Mouse (Mus musculus) forebrain, embryonic 16.5 days (tissue): ENCODE measurements around the gene Cbx6. TPM values are rescaled to one million over a fixed set of nuclear protein-coding genes. Genes with fewer than 3 reads are reported as not detected.
A peak's percentile ranks its signal among the peaks of the same experiment; 100 is the strongest.

Experiments
- ATAC-seq: fragments of 200-750 bp; cut with Nextera tagmentation; 2 replicates; pipeline ENCODE4 v1.8.0; 2017; ENCODE audit warnings: mild to moderate bottlenecking, moderate library complexity
- H3K27ac ChIP-seq: fragments of 300-500 bp; sonication (generic); 2 replicates; pipeline ENCODE4 v1.5.1; 2014; ENCODE audit warnings: low read length, control low read depth
- H3K27me3 ChIP-seq: fragments of 300-500 bp; sonication (generic); replicated peaks from 2 replicates; pipeline ENCODE4 v1.6.1; 2014; ENCODE audit warnings: low read length; ENCODE audit not compliant: control insufficient read depth, insufficient read depth
- H3K36me3 ChIP-seq: fragments of 300-500 bp; sonication (generic); 2 replicates; pipeline ENCODE4 v1.6.1; 2014; ENCODE audit not compliant: control insufficient read depth, insufficient read depth
- H3K4me1 ChIP-seq: fragments of 300-500 bp; sonication (generic); replicated peaks from 2 replicates; pipeline ENCODE4 v1.6.1; 2014; ENCODE audit warnings: low read length; ENCODE audit not compliant: control insufficient read depth, insufficient read depth
- H3K4me2 ChIP-seq: fragments of 300-500 bp; sonication (generic); 2 replicates; pipeline ENCODE4 v1.6.1; 2014; ENCODE audit warnings: mild to moderate bottlenecking, low read length, control low read depth
- H3K4me3 ChIP-seq: fragments of 300-500 bp; sonication (generic); replicated peaks from 2 replicates; pipeline ENCODE4 v1.5.1; 2014; ENCODE audit warnings: mild to moderate bottlenecking, low read length, control low read depth
- H3K9ac ChIP-seq: fragments of 300-500 bp; sonication (generic); replicated peaks from 2 replicates; pipeline ENCODE4 v1.6.1; 2014; ENCODE audit warnings: low read depth, low read length, control low read depth
- H3K9me3 ChIP-seq: fragments of 300-500 bp; sonication (generic); 2 replicates; pipeline ENCODE4 v1.6.1; 2016; ENCODE audit warnings: low read length; ENCODE audit not compliant: control insufficient read depth
- WGBS: fragments of 180-500 bp; shearing (Covaris S2); extraction: QIAGEN DNeasy Blood & Tissue Kit; methylation state at CpG from one replicate; pipeline ENCODE4 v1.1.7; 2014; 5-methylcytosine and 5-hydroxymethylcytosine counted together
- polyA plus RNA-seq: library from polyadenylated mRNA; unstranded; fragments of >200 nt; fragmentation: Nextera tagmentation; extraction: Ambion mirVana; gene quantifications from 2 replicates; pipeline ENCODE4 v1.2.1, GENCODE M21; 2015

Cbx6 gene
- 49.3 and 53.2 TPM in 2 replicates for polyA plus RNA-seq

DNA sequence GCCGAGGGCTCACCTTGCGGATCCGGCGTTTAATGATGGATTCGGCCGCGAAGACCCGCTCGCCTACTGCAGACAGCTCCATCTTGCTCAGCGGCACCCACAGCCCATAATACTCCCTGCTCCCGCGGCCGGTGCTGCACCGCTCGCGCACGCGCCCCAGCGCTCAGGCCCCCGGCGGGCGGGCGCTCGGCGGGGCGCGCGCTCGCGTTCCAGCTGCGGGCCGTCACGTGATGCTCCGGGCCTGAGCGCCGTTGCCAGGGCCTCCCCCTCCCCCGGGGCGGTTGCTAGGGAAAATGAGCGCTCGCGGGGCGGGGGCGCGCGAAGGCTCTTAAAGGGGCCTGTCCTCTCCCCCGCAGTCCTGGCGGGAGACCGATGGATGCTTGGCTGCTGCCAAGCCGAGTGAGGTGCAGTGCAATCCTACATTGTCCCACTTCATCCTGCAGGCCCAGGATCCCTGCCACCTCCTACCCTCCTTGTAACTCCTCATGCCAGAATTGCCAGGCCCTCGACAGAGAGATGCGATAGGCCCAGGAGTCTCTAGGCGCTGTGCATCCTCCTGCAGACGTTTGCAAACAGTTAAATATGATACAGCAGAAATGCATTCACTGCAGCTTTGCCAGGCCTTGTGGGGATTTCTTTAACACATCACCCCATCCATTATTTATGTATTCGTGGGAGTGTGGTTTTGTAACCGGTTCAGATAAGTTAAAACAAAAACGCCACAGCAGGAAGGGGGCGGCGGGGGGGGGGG is at the start of gene Cbx6, which contains the start of gene Npcd:
Cbx6 (minus strand) TSS at position 559 of the 751 bp plus-strand sequence.
Npcd (minus strand) TSS at position 108 of the 751 bp plus-strand sequence.
- peak within 1 kb of the TSS; percentile 97 for H3K27ac ChIP-seq
- WGBS, result under 1% methylated on average over 57 of the region's 58 CpGs
- peak; percentile 93 for ATAC-seq
- peak within 1 kb of the TSS; percentile 76 for H3K4me2 ChIP-seq
- H3K27me3 ChIP-seq, result no peaks in the 10 kb centered on the region
- peaks cover 34% of the 10 kb centered on the region for H3K4me1 ChIP-seq
- H3K9me3 ChIP-seq, result no peaks in the 10 kb centered on the region
- H3K36me3 ChIP-seq, result no peaks in the 10 kb centered on the region
- peak within 1 kb of the TSS; percentile 95 for H3K9ac ChIP-seq
- H3K4me3 ChIP-seq, result peak within 1 kb of the TSS; percentile 83

DNA sequence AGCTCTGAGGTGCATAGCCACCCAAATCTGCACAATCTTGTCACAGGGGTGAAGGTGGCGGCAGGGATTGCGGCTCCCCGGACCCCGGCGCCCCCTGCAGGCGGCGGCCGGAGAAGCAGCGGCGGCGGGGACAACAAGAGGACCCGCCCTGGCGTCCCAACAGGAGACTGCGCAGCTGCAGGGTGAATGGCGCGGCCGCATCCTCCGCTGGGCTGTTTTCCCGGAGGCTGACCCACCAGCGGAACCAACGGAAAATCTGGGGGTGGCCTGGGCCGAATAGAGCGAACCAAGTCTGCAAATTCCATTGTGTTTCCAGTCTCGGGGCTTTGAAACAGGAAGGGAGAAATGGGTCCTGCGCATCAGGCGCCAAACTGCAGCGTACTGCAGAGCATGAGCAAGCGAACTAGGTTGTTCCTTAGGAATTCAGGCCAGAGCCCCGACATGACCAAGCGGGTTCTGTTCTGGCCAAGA is 48.9 kb upstream of the Cbx6 start:
- H3K4me3 ChIP-seq, result peak overlapping the region; percentile 61
- H3K4me1 ChIP-seq, result peaks cover 13% of the 10 kb centered on the region
- peak overlapping the region; percentile 83 for H3K9ac ChIP-seq
- peak; percentile 92 for ATAC-seq
- H3K27me3 ChIP-seq, result no peaks in the 10 kb centered on the region; the same call in 1 of the 2 replicates
- H3K27ac ChIP-seq, result peak overlapping the region; percentile 82
- no peaks in the 10 kb centered on the region for H3K36me3 ChIP-seq
- H3K4me2 ChIP-seq, result peak overlapping the region; percentile 78
- no peaks in the 10 kb centered on the region for H3K9me3 ChIP-seq
- WGBS, result under 1% methylated on average over 30 of the region's 30 CpGs

DNA sequence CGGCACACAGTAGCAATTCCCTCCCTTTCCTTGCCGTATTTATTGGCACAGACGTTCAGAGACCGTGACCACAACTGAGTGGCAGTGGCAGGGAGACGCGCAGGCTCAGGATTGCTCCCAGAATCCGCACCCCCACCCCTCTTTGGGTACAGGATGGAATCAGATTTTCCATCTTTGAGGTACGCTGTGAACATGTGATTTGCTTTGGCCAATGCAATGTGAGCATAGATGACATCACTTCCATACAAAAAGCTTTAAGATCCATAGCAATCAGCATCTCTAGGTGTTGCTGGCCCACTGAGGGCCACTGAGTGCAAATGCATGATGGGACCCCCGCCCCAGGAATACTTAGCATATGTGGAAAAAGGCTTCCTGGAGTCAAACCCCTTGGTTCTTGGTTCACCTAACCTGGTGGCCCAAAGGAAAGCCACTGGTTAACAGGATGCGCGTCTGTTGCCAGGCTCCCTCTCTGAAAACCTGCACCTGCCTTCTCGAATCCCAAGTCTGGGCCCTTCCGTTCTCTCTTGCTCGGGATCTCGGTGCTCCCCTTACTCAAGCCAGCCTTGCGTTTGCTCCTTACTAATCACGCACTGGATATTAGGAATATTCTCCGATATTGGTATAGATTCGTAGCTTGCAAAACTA is 48.3 kb upstream of the Cbx6 start:
- H3K4me1 ChIP-seq, result peaks cover 13% of the 10 kb centered on the region
- peak overlapping the region; percentile 61 for H3K4me3 ChIP-seq
- peak overlapping the region; percentile 83 for H3K9ac ChIP-seq
- no peaks in the 10 kb centered on the region for H3K36me3 ChIP-seq
- peak overlapping the region; percentile 82 for H3K27ac ChIP-seq
- WGBS, result 21% methylated on average over 19 of the region's 19 CpGs
- H3K9me3 ChIP-seq, result no peaks in the 10 kb centered on the region
- H3K27me3 ChIP-seq, result no peaks in the 10 kb centered on the region; the same call in 1 of the 2 replicates
- H3K4me2 ChIP-seq, result peak overlapping the region; percentile 78
- peak; percentile 65 for ATAC-seq

DNA sequence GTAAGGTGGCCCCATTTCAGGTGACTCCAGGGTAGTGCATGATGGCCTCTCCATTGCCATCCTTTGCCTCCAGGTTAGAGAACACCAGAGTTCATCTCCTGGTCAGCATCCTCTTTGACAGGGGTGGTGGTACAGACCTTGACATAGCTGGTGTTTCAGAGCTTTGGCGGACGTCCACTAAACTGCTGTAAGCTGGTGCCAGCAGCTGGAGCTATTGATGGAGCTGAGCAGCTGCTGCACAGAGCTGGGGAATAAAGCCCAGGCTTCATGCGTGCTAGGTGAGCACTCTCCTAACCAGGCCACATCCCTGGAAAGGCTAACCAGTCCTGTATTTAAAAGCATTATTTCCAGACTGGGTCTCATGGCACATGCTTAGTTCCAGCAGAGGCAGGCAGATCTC is 46.0 kb upstream of the Cbx6 start:
- Histone ChIP-seq H3K4me3 (no peak overlapping the region), H3K9me3 (no peaks in the 10 kb centered on the region), H3K36me3 (no peaks in the 10 kb centered on the region), H3K27me3 (no peaks in the 10 kb centered on the region; the same call in 1 of the 2 replicates), H3K4me2 (no peak overlapping the region), H3K27ac (no peak overlapping the region), H3K9ac (no peak overlapping the region), H3K4me1 (peaks cover 13% of the 10 kb centered on the region)
- ATAC-seq, result no peak
- WGBS, result 87% methylated on average over 3 of the region's 3 CpGs

DNA sequence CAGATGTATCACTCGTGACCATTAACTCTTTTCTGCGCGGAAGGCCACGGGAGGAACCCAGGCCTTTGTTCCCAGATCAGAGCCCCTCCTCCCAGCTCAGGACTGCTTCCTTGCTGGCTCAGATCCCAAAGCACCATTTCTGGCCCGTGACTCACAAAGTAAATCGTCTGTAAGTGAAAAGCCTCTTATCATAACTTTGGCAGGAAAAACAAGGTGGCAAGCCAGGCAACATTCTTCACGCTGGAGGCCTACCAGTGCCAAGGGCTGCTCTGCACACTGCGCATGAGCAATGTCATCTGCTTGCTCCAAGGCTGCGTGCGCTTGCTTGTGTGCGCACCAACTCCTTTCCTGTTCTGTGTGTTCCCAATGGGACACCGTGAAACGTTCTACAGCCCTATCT is 44.8 kb upstream of the Cbx6 start:
- H3K4me2 ChIP-seq, result peak overlapping the region; percentile 25
- peak; percentile 39 for ATAC-seq
- no peak overlapping the region for H3K9ac ChIP-seq
- no peak overlapping the region for H3K4me3 ChIP-seq
- 31% methylated on average over 13 of the region's 13 CpGs for WGBS
- H3K27ac ChIP-seq, result peak overlapping the region; percentile 63
- H3K4me1 ChIP-seq, result peaks cover 13% of the 10 kb centered on the region
- no peaks in the 10 kb centered on the region for H3K36me3 ChIP-seq
- H3K27me3 ChIP-seq, result no peaks in the 10 kb centered on the region; the same call in 1 of the 2 replicates
- no peaks in the 10 kb centered on the region for H3K9me3 ChIP-seq

GRCm38 (mm10) chr15:79878725-79879136 is 44.2 kb upstream of the Cbx6 start:
- no peaks in the 10 kb centered on the region for H3K36me3 ChIP-seq
- no peaks in the 10 kb centered on the region; the same call in 1 of the 2 replicates for H3K27me3 ChIP-seq
- H3K9me3 ChIP-seq, result no peaks in the 10 kb centered on the region
- no peak overlapping the region for H3K9ac ChIP-seq
- peak overlapping the region; percentile 25 for H3K4me2 ChIP-seq
- WGBS, result 77% methylated on average over 6 of the region's 6 CpGs
- no peak for ATAC-seq
- H3K4me1 ChIP-seq, result peaks cover 13% of the 10 kb centered on the region
- H3K27ac ChIP-seq, result peak overlapping the region; percentile 63
- no peak overlapping the region for H3K4me3 ChIP-seq

DNA sequence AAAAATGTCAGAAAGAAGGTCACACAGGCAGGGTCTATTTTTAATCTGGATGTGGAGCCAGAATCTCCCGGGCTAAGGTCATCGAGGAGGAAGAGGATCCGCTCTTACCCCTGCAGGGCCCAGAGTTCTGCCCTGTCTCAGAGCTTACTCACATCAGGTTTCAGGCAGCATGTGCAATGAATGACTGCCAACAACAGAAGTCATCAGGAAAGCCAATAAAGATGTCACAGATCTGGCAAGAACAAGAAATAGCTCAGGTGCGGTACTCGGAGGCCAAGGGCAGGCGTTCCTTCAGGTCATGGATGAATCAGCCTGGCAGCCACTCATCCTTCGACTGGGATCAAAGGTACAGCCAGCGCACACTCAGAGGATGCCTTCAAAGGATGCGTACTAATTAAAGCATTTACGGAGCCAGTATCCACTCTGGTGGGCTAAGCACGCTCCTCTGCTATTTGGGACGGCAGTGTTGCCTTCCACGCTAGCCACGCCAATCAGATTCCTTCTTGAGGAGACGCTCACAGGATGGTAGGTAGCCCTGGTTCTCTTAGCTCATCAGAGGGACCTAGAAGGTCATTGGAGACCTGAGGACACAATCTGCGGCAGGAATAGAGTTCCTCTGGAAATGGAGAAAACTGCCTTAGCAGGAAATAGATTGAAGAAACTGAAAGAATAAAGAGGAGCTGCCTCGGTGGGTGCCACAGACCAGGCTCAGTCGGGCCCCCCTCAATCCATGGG is 40.9 kb upstream of the Cbx6 start:
- Histone ChIP-seq H3K27me3 (no peaks in the 10 kb centered on the region), H3K4me3 (no peak overlapping the region), H3K9me3 (no peaks in the 10 kb centered on the region), H3K27ac (no peak overlapping the region), H3K36me3 (no peaks in the 10 kb centered on the region), H3K9ac (no peak overlapping the region), H3K4me1 (peaks cover 9% of the 10 kb centered on the region), H3K4me2 (no peak overlapping the region)
- WGBS, result 80% methylated on average over 18 of the region's 18 CpGs
- no peak for ATAC-seq

DNA sequence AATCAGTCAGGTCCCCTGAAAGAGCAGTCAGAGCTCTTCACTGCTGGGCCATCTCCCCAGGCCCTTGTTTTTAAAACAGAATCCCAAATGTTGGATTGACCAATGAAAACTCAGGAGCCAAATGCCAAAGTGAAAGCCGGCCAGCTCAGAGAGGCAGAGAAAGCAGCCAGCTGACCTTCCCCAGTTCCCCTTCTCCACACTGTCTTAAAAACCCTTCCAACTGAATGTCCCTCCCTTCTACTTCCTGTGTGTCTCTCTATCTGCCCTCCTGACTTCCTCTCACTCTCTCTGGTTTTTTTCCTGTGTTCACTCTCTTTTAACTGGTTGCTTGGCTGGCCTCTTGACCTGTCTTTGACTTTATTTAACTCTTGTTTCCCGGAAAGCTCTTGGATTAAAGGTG is 39.5 kb upstream of the Cbx6 start:
- Histone ChIP-seq H3K36me3 (no peaks in the 10 kb centered on the region), H3K4me3 (no peak overlapping the region), H3K27ac (no peak overlapping the region), H3K27me3 (no peaks in the 10 kb centered on the region), H3K4me2 (no peak overlapping the region), H3K9ac (no peak overlapping the region), H3K9me3 (no peaks in the 10 kb centered on the region), H3K4me1 (peaks cover 4% of the 10 kb centered on the region)
- no peak for ATAC-seq
- 72% methylated on average over 2 of the region's 2 CpGs for WGBS

GRCm38 (mm10) chr15:79873545-79873944 is 39.1 kb upstream of the Cbx6 start:
- H3K9me3 ChIP-seq, result no peaks in the 10 kb centered on the region
- no peak overlapping the region for H3K4me3 ChIP-seq
- 92% methylated on average over 8 of the region's 8 CpGs for WGBS
- no peak overlapping the region for H3K4me2 ChIP-seq
- H3K36me3 ChIP-seq, result no peaks in the 10 kb centered on the region
- no peak for ATAC-seq
- H3K27me3 ChIP-seq, result no peaks in the 10 kb centered on the region
- H3K9ac ChIP-seq, result no peak overlapping the region
- no peak overlapping the region for H3K27ac ChIP-seq
- H3K4me1 ChIP-seq, result no peaks in the 10 kb centered on the region
